ENCODE assay signal across 8 mouse cellular contexts in the genomic region with DNA sequence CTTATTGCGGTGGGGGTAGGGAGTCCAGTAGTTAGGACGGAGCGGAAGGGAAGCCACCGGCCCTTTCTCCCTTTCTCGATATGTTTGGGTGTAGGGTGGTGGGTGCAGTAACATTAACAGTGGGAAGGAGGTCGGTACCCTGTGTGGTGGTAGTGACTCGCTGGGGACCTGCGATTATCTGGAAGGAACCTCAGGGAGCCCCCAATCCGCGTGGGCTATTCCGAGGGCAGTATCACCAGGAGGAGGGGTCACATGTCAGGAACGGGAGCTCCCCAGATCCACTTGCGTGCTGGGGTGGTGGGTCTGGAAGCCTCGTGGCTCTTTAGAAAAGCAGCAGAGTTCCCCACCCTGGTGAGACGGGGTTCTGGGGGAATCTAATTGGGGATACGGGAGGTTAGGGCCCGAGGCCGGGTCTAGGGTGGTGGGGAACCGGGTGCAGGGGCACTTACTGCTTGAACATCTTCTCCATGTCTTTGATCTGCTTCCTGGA. TPM values are rescaled to one million over a fixed set of nuclear protein-coding genes. Genes with fewer than 3 reads are reported as not detected.
A peak's percentile ranks its signal among the peaks of the same experiment; 100 is the strongest.
DNase-seq lines count a peak whose midpoint lies in the region; ATAC-seq lines count a peak whose summit lies in the region.

No protein-coding gene starts in this region.

- H3K4me2 ChIP-seq in embryonic facial prominence, embryonic 11.5 days (ENCODE audit: low read depth, low read length) = peak overlapping the region; percentile 94
- H3K4me2 ChIP-seq in intestine, embryonic 15.5 days (replicated peaks) = peak overlapping the region; percentile 95
- peak overlapping the region; percentile 92 for H3K4me2 ChIP-seq in neural tube, embryonic 13.5 days

- no peak overlapping the region for H3K27ac ChIP-seq in embryonic facial prominence, embryonic 11.5 days (replicated peaks; ENCODE audit: low read depth, low read length)
- peak overlapping the region; percentile 62 for H3K27ac ChIP-seq in intestine, embryonic 15.5 days
- peak overlapping the region; percentile 67 for H3K27ac ChIP-seq in neural tube, embryonic 13.5 days (replicated peaks)

- peaks cover 61% of the 10 kb centered on the region for H3K4me1 ChIP-seq in megakaryocyte, embryonic 14.5 days
- H3K4me1 ChIP-seq in embryonic facial prominence, embryonic 11.5 days (ENCODE audit: control insufficient read depth, insufficient read depth, low read length) = peaks cover 3% of the 10 kb centered on the region; the same call in 1 of the 2 replicates
- H3K4me1 ChIP-seq in intestine, embryonic 15.5 days (replicated peaks) = peaks cover 59% of the 10 kb centered on the region
- peaks cover 63% of the 10 kb centered on the region for H3K4me1 ChIP-seq in neural tube, embryonic 13.5 days (replicated peaks)

- H3K27me3 ChIP-seq in megakaryocyte, embryonic 14.5 days (replicated peaks) = peaks cover 27% of the 10 kb centered on the region
- H3K27me3 ChIP-seq in embryonic facial prominence, embryonic 11.5 days (ENCODE audit: control insufficient read depth, insufficient read depth, low read length) = no peaks in the 10 kb centered on the region; the same call in 1 of the 2 replicates
- no peaks in the 10 kb centered on the region for H3K27me3 ChIP-seq in intestine, embryonic 15.5 days (replicated peaks)
- H3K27me3 ChIP-seq in neural tube, embryonic 13.5 days = no peaks in the 10 kb centered on the region; the same call in 1 of the 2 replicates

- peak overlapping the region; percentile 76 for H3K9ac ChIP-seq in embryonic facial prominence, embryonic 11.5 days (replicated peaks; ENCODE audit: low read length)
- peak overlapping the region; percentile 88 for H3K9ac ChIP-seq in intestine, embryonic 15.5 days
- peak overlapping the region; percentile 91 for H3K9ac ChIP-seq in neural tube, embryonic 13.5 days

- peak overlapping the region; percentile 95 for H3K4me3 ChIP-seq in megakaryocyte, embryonic 14.5 days (replicated peaks)
- peak overlapping the region; percentile 69 for H3K4me3 ChIP-seq in embryonic facial prominence, embryonic 11.5 days (ENCODE audit: low read depth, low read length)
- H3K4me3 ChIP-seq in intestine, embryonic 15.5 days (replicated peaks) = peak overlapping the region; percentile 74
- H3K4me3 ChIP-seq in neural tube, embryonic 13.5 days = peak overlapping the region; percentile 70

- ATAC-seq in megakaryocyte, adult 5-6 weeks (ENCODE audit: poor library complexity, severe bottlenecking) = no peak
- ATAC-seq in embryonic facial prominence, embryonic 11.5 days (replicated peaks; ENCODE audit: insufficient number of reproducible peaks, low FRiP score, low TSS enrichment, low read depth) = no peak; the same call in 1 of the 2 replicates
- ATAC-seq in intestine, embryonic 15.5 days = no peak
- ATAC-seq in neural tube, embryonic 13.5 days (ENCODE audit: low read depth) = peak; percentile 38
- ATAC-seq in frontal cortex, adult (ENCODE audit: low TSS enrichment) = no peak

- peaks cover 36% of the 10 kb centered on the region for H3K36me3 ChIP-seq in megakaryocyte, embryonic 14.5 days (replicated peaks; ENCODE audit: low read length)
- no peaks in the 10 kb centered on the region for H3K36me3 ChIP-seq in embryonic facial prominence, embryonic 11.5 days (replicated peaks; ENCODE audit: control insufficient read depth, insufficient read depth, low read depth, low read length)
- H3K36me3 ChIP-seq in intestine, embryonic 15.5 days = no peaks in the 10 kb centered on the region
- H3K36me3 ChIP-seq in neural tube, embryonic 13.5 days = no peaks in the 10 kb centered on the region

- H3K9me3 ChIP-seq in megakaryocyte, embryonic 14.5 days = no peaks in the 10 kb centered on the region
- no peaks in the 10 kb centered on the region for H3K9me3 ChIP-seq in embryonic facial prominence, embryonic 11.5 days (replicated peaks; ENCODE audit: control insufficient read depth, low read length)
- no peaks in the 10 kb centered on the region for H3K9me3 ChIP-seq in intestine, embryonic 15.5 days
- H3K9me3 ChIP-seq in neural tube, embryonic 13.5 days = no peaks in the 10 kb centered on the region

- DNase-seq in embryonic facial prominence, embryonic 11.5 days (ENCODE audit: low spot score) = no peak
- DNase-seq in cerebellum, adult 18-20 months = no peak
- DNase-seq in thymus, postnatal 25 days = no peak

- WGBS in embryonic facial prominence, embryonic 11.5 days = 2% methylated on average over 19 of the region's 19 CpGs
- WGBS in intestine, embryonic 15.5 days = under 1% methylated on average over 19 of the region's 19 CpGs
- under 1% methylated on average over 19 of the region's 19 CpGs for WGBS in neural tube, embryonic 13.5 days

RNA-seq across cellular contexts. Expression of a gene that starts 0.6 kb away (rescaled TPM):
- polyA plus RNA-seq in megakaryocyte, embryonic 14.5 days (2012; ENCODE audit: insufficient read depth, low replicate concordance) = 34.7 and 93.3 TPM in 2 replicates
- total RNA-seq in megakaryocyte, adult 5-6 weeks (2015) = 77.1 and 79.0 TPM in 2 replicates
- total RNA-seq in megakaryocyte, adult 5-6 weeks (2017) = 79.7 and 97.2 TPM in 2 replicates
- polyA plus RNA-seq in embryonic facial prominence, embryonic 11.5 days (2014; fragmentation: Nextera tagmentation; extraction: Ambion mirVana) = 18.2 and 19.1 TPM in 2 replicates
- 136 and 138 TPM in 2 replicates for polyA plus RNA-seq in intestine, embryonic 15.5 days (2015; fragmentation: Nextera tagmentation; extraction: Ambion mirVana)
- 65.7 and 67.1 TPM in 2 replicates for polyA plus RNA-seq in neural tube, embryonic 13.5 days (2015; fragmentation: Nextera tagmentation; extraction: Ambion mirVana)

RNA-seq across cellular contexts. Expression of a gene that starts 28.0 kb away (rescaled TPM):
- polyA plus RNA-seq in megakaryocyte, embryonic 14.5 days (2012; ENCODE audit: insufficient read depth, low replicate concordance) = not detected in 2 replicates
- total RNA-seq in megakaryocyte, adult 5-6 weeks (2015) = not detected in 2 replicates
- total RNA-seq in megakaryocyte, adult 5-6 weeks (2017) = not detected in 2 replicates
- not detected in 2 replicates for polyA plus RNA-seq in embryonic facial prominence, embryonic 11.5 days (2014; fragmentation: Nextera tagmentation; extraction: Ambion mirVana)
- 0.45 and 0.97 TPM in 2 replicates for polyA plus RNA-seq in intestine, embryonic 15.5 days (2015; fragmentation: Nextera tagmentation; extraction: Ambion mirVana)
- not detected in 2 replicates for polyA plus RNA-seq in neural tube, embryonic 13.5 days (2015; fragmentation: Nextera tagmentation; extraction: Ambion mirVana)

RNA-seq across cellular contexts. Expression of a gene that starts 48.2 kb away (rescaled TPM):
- polyA plus RNA-seq in megakaryocyte, embryonic 14.5 days (2012; ENCODE audit: insufficient read depth, low replicate concordance) = not detected in 2 replicates
- not detected in 2 replicates for total RNA-seq in megakaryocyte, adult 5-6 weeks (2015)
- not detected in 2 replicates for total RNA-seq in megakaryocyte, adult 5-6 weeks (2017)
- not detected in 2 replicates for polyA plus RNA-seq in embryonic facial prominence, embryonic 11.5 days (2014; fragmentation: Nextera tagmentation; extraction: Ambion mirVana)
- polyA plus RNA-seq in intestine, embryonic 15.5 days (2015; fragmentation: Nextera tagmentation; extraction: Ambion mirVana) = 131 and 571 TPM in 2 replicates
- polyA plus RNA-seq in neural tube, embryonic 13.5 days (2015; fragmentation: Nextera tagmentation; extraction: Ambion mirVana) = not detected in 2 replicates

Comparison
In these comparisons a context has a peak if more than half of its experiments do, and no peak if none do; other contexts are left out.
1. RNA of a gene that starts 48.2 kb away (polyA plus RNA-seq): 131 to 571 TPM in intestine, embryonic 15.5 days; not detected in megakaryocyte, embryonic 14.5 days, not detected in embryonic facial prominence, embryonic 11.5 days and not detected in neural tube, embryonic 13.5 days; every median in the first group is over 100 times any median in the second.
2. Peak in every context shown above with its lines, with median percentiles within 50 percentile points of each other: H3K4me3 ChIP-seq, H3K4me2 ChIP-seq and H3K9ac ChIP-seq.